Comparison of ENCODE assay signal across 8 mouse cellular contexts in genomic region chr1:90208503-90208860, GRCm38 (mm10). TPM values are rescaled to one million over a fixed set of nuclear protein-coding genes. Genes with fewer than 3 reads are reported as not detected.
DNase-seq lines count a peak whose midpoint lies in the region; ATAC-seq and TF ChIP-seq lines count a peak whose summit lies in the region.
"Had no signal": no experiment of that assay in that cellular context is flagged by ENCODE, and none has a peak within 500 bp of the region (broad histone marks: within the 10 kb centered on the region; RNA-seq: fewer than 3 reads in every experiment).

No protein-coding gene starts in this region.

- H3K4me1 ChIP-seq in lung, embryonic 14.5 days (ENCODE audit: insufficient read depth): 0 out of 2 replicates have a peak, but pooled peaks cover 3% of the 10 kb centered on the region
- H3K4me1 ChIP-seq in forebrain, embryonic 15.5 days: peaks cover 72% of the 10 kb centered on the region
- peaks cover 40% of the 10 kb centered on the region for H3K4me1 ChIP-seq in hindbrain, embryonic 14.5 days (replicated peaks; ENCODE audit: control insufficient read depth, insufficient read depth, low read length)
- peaks cover 35% of the 10 kb centered on the region for H3K4me1 ChIP-seq in stomach, embryonic 14.5 days (ENCODE audit: control insufficient read depth, insufficient read depth, low read length)

- H3K27me3 ChIP-seq in lung, embryonic 14.5 days (ENCODE audit: insufficient read depth, low read length): peaks cover 9% of the 10 kb centered on the region; the same call in 1 of the 2 replicates
- no peaks in the 10 kb centered on the region for H3K27me3 ChIP-seq in forebrain, embryonic 15.5 days
- no peaks in the 10 kb centered on the region for H3K27me3 ChIP-seq in hindbrain, embryonic 14.5 days (ENCODE audit: control insufficient read depth, insufficient read depth, low read length)
- H3K27me3 ChIP-seq in stomach, embryonic 14.5 days (ENCODE audit: control insufficient read depth, insufficient read depth, low read length): no peaks in the 10 kb centered on the region

- peak; percentile 46 for DNase-seq in lung, embryonic 14.5 days
- no peak for DNase-seq in lung, adult 18-20 months
- no peak for DNase-seq in hindbrain, embryonic 14.5 days (ENCODE audit: low spot score)
- DNase-seq in cerebellum, postnatal 36 days: no peak
- DNase-seq in left cerebral cortex, adult 11 months (ENCODE audit: low spot score): no peak
- DNase-seq: lung, postnatal 36 days had no signal

- H3K27ac ChIP-seq in lung, embryonic 14.5 days (ENCODE audit: low read depth): no peak overlapping the region; the same call in 1 of the 2 replicates
- H3K27ac ChIP-seq in forebrain, embryonic 15.5 days (replicated peaks): peak overlapping the region; percentile 87
- peak overlapping the region; percentile 39; the same call in 1 of the 2 replicates for H3K27ac ChIP-seq in hindbrain, embryonic 14.5 days
- no peak overlapping the region for H3K27ac ChIP-seq in stomach, embryonic 14.5 days (ENCODE audit: low read length)

- no peaks in the 10 kb centered on the region for H3K36me3 ChIP-seq in lung, embryonic 14.5 days (ENCODE audit: insufficient read depth)
- no peaks in the 10 kb centered on the region for H3K36me3 ChIP-seq in forebrain, embryonic 15.5 days
- no peaks in the 10 kb centered on the region for H3K36me3 ChIP-seq in hindbrain, embryonic 14.5 days (replicated peaks; ENCODE audit: control insufficient read depth, insufficient read depth)
- no peaks in the 10 kb centered on the region; the same call in 1 of the 2 replicates for H3K36me3 ChIP-seq in stomach, embryonic 14.5 days (ENCODE audit: control insufficient read depth, insufficient read depth, low read length)

- H3K4me2 ChIP-seq in lung, embryonic 14.5 days: peak overlapping the region; percentile 61; the same call in 1 of the 2 replicates
- H3K4me2 ChIP-seq in forebrain, embryonic 15.5 days (replicated peaks): peak overlapping the region; percentile 50
- peak overlapping the region; percentile 57 for H3K4me2 ChIP-seq in hindbrain, embryonic 14.5 days (replicated peaks)
- H3K4me2 ChIP-seq in stomach, embryonic 14.5 days (replicated peaks; ENCODE audit: low read depth, low read length): peak overlapping the region; percentile 8; the same call in 1 of the 2 replicates

- 62% methylated on average over 9 of the region's 9 CpGs for WGBS in lung, embryonic 14.5 days
- WGBS in forebrain, embryonic 15.5 days: 59% methylated on average over 9 of the region's 9 CpGs
- 51% methylated on average over 9 of the region's 9 CpGs for WGBS in hindbrain, embryonic 14.5 days
- WGBS in stomach, embryonic 14.5 days: 62% methylated on average over 9 of the region's 9 CpGs

- no peaks in the 10 kb centered on the region for H3K9me3 ChIP-seq in lung, embryonic 14.5 days (ENCODE audit: low read depth, low read length)
- H3K9me3 ChIP-seq in forebrain, embryonic 15.5 days: no peaks in the 10 kb centered on the region
- no peaks in the 10 kb centered on the region for H3K9me3 ChIP-seq in hindbrain, embryonic 14.5 days (ENCODE audit: control insufficient read depth, low read length)
- no peaks in the 10 kb centered on the region for H3K9me3 ChIP-seq in stomach, embryonic 14.5 days (ENCODE audit: control insufficient read depth, low read depth, low read length)

- no peak for TF ChIP-seq CTCF in lung, embryonic 14.5 days (IDR thresholded peaks at IDR 0.05; ENCODE audit: low read depth)

- no peak for ATAC-seq in lung, embryonic 14.5 days (ENCODE audit: insufficient read depth)
- no peak for ATAC-seq in forebrain, embryonic 15.5 days (replicated peaks)
- ATAC-seq in hindbrain, embryonic 14.5 days (ENCODE audit: low FRiP score): no peak
- ATAC-seq in stomach, embryonic 14.5 days (ENCODE audit: insufficient number of reproducible peaks, insufficient read depth, low FRiP score, low read depth): no peak

- no peak overlapping the region for H3K9ac ChIP-seq in lung, embryonic 14.5 days
- H3K9ac ChIP-seq in forebrain, embryonic 15.5 days (replicated peaks): peak overlapping the region; percentile 38; the same call in 1 of the 2 replicates
- no peak overlapping the region for H3K9ac ChIP-seq in hindbrain, embryonic 14.5 days
- no peak overlapping the region for H3K9ac ChIP-seq in stomach, embryonic 14.5 days (replicated peaks; ENCODE audit: low read depth, low read length)

- peak overlapping the region; percentile 5; the same call in 1 of the 2 replicates for H3K4me3 ChIP-seq in lung, embryonic 14.5 days (ENCODE audit: low read depth, low read length)
- peak overlapping the region; percentile 48 for H3K4me3 ChIP-seq in forebrain, embryonic 15.5 days
- H3K4me3 ChIP-seq in hindbrain, embryonic 14.5 days (replicated peaks; ENCODE audit: low read length): no peak overlapping the region
- H3K4me3 ChIP-seq in stomach, embryonic 14.5 days (ENCODE audit: low read depth, low read length): no peak overlapping the region

RNA-seq across cellular contexts. Expression of gene Ackr3, which starts 4.7 kb away (rescaled TPM):
- polyA plus RNA-seq in lung, embryonic 14.5 days (2014; fragmentation: Nextera tagmentation; extraction: Ambion mirVana): 22.6 and 24.3 TPM in 2 replicates
- 23.7 and 23.8 TPM in 2 replicates for polyA plus RNA-seq in forebrain, embryonic 15.5 days (2015; fragmentation: Nextera tagmentation; extraction: Ambion mirVana)
- 10.3 and 11.1 TPM in 2 replicates for polyA plus RNA-seq in hindbrain, embryonic 14.5 days (2014; fragmentation: Nextera tagmentation; extraction: Ambion mirVana)
- polyA plus RNA-seq in stomach, embryonic 14.5 days (2014; fragmentation: Nextera tagmentation; extraction: Ambion mirVana): 34.3 and 37.0 TPM in 2 replicates

RNA-seq across cellular contexts. Expression of gene Iqca, which starts 55.3 kb away (rescaled TPM):
- 0.11 and 0.14 TPM in 2 replicates for polyA plus RNA-seq in lung, embryonic 14.5 days (2014; fragmentation: Nextera tagmentation; extraction: Ambion mirVana)
- 0.52 and 1.3 TPM in 2 replicates for polyA plus RNA-seq in forebrain, embryonic 15.5 days (2015; fragmentation: Nextera tagmentation; extraction: Ambion mirVana)
- polyA plus RNA-seq in hindbrain, embryonic 14.5 days (2014; fragmentation: Nextera tagmentation; extraction: Ambion mirVana): 0.86 and 1.8 TPM in 2 replicates
- polyA plus RNA-seq in stomach, embryonic 14.5 days (2014; fragmentation: Nextera tagmentation; extraction: Ambion mirVana): not detected in 2 replicates

Comparison
In these comparisons a context has a peak if more than half of its experiments do, and no peak if none do; other contexts are left out.
1. H3K27ac ChIP-seq: peak in forebrain, embryonic 15.5 days (single experiment) and hindbrain, embryonic 14.5 days (single experiment); none in lung, embryonic 14.5 days (single experiment) and stomach, embryonic 14.5 days (single experiment).
2. H3K4me2 ChIP-seq: peak in every context shown above with its lines; median percentile 61 in lung, embryonic 14.5 days; 57 in hindbrain, embryonic 14.5 days; 50 in forebrain, embryonic 15.5 days; 8 in stomach, embryonic 14.5 days.
3. H3K4me3 ChIP-seq: peak in lung, embryonic 14.5 days (single experiment) and forebrain, embryonic 15.5 days (single experiment); none in hindbrain, embryonic 14.5 days (single experiment) and stomach, embryonic 14.5 days (single experiment).